Mouse (Mus musculus): ENCODE results near the gene Slc28a1. TPM values are rescaled to one million over a fixed set of nuclear protein-coding genes. Genes with fewer than 3 reads are reported as not detected.
"Not testable (repeated sequence)": the region's sequence is repeated elsewhere in the genome, so short reads cannot be mapped to it uniquely, and the experiment has no call there.

Gene Slc28a1
- polyA plus RNA-seq, 1 experiment from 2014 or later = not detected

DNA sequence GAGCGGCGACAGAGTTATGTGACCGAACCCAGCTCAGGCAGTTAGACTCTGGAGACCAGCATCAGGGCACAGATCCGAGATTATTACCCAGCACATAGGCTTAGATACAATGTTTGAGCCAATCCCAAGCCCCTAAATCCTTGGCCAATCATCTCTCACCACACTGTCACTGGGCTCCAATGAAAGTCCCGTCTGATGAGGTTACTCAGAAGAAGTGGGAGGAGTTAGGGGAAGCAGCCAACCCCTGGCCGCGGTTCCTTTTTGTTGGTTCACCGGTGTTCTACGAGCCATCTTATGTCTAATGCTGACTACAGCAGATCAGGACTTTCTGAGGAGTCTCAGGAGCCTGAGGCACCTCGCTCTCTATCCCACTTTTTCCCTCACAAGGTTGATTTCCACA lies 37.7 kb downstream of the Slc28a1 start:
- no peak for ATAC-seq
- WGBS = 97% methylated on average over 10 of the region's 10 CpGs
- Histone ChIP-seq H3K4me3 (replicated peaks) (no peak overlapping the region), H3K27me3 (no peaks in the 10 kb centered on the region), H3K4me2 (replicated peaks) (no peak overlapping the region), H3K4me1 (replicated peaks) (no peaks in the 10 kb centered on the region), H3K36me3 (no peaks in the 10 kb centered on the region), H3K27ac (no peak overlapping the region), H3K9ac (replicated peaks) (no peak overlapping the region), H3K9me3 (no peaks in the 10 kb centered on the region)

DNA sequence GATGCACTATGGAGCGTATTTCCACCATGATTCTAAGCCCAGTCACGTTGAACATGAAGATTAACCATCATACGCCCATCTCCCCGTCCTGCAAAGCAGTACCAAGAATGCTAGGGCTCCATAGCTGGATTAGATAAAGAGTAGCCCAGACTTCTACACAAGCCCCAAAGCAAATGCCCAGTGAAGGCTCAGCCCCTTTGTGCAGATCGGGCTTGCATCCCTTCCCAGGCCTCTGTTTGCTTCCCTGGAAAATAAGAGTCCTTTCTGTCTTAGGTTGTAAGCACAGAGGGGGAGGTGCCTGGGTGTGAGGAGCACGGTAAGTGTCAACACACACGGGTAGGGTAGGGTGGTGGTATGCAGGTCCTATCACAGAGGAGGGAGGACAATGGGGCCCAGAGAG lies 38.2 kb downstream of the Slc28a1 start:
- Histone ChIP-seq H3K9ac (replicated peaks) (no peak overlapping the region), H3K4me3 (replicated peaks) (no peak overlapping the region), H3K27me3 (no peaks in the 10 kb centered on the region), H3K4me2 (replicated peaks) (no peak overlapping the region), H3K36me3 (no peaks in the 10 kb centered on the region), H3K4me1 (replicated peaks) (no peaks in the 10 kb centered on the region), H3K9me3 (no peaks in the 10 kb centered on the region), H3K27ac (no peak overlapping the region)
- 87% methylated on average over 7 of the region's 7 CpGs for WGBS
- no peak for ATAC-seq

DNA sequence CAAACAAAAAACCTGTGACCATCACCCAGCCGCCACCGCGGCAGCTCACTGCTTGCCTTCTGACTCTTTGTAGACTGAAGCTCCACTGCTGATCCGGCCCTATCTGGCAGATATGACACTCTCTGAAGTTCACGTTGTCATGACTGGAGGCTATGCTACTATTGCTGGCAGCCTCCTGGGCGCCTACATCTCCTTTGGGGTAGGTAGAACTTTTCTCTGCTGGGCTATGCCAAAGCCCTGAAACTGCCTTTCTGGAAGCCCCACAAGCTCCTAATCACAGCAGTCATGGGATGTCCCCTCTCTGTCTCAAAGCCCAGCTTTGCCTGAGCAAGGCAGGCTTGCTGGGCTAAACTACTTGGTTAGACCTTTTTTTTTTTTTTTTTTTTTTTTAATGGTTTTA lies 38.7 kb downstream of the Slc28a1 start:
- Histone ChIP-seq H3K9ac (replicated peaks) (no peak overlapping the region), H3K4me3 (replicated peaks) (no peak overlapping the region), H3K27me3 (no peaks in the 10 kb centered on the region), H3K9me3 (no peaks in the 10 kb centered on the region), H3K27ac (no peak overlapping the region), H3K4me1 (replicated peaks) (no peaks in the 10 kb centered on the region), H3K4me2 (replicated peaks) (no peak overlapping the region), H3K36me3 (no peaks in the 10 kb centered on the region)
- 95% methylated on average over 6 of the region's 6 CpGs for WGBS
- ATAC-seq = no peak

DNA sequence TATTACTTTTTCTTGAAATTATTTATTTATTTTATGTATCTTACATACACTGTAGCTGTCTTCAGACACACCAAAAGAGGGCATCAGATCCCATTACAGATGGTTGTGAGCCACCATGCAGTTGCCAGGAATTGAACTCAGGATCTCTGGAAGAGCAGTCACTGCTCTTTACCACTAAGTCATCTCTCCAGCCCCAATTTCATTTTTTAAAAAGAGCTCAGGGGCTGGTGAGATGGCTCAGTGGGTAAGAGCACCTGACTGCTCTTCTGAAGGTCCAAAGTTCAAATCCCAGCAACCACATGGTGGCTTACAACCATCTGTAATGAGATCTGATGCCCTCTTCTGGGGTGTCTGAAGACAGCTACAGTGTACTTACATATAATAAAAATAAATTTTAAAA lies 39.6 kb downstream of the Slc28a1 start:
- not testable (repeated sequence) for H3K4me1 ChIP-seq (replicated peaks); H3K27ac ChIP-seq; H3K36me3 ChIP-seq; H3K27me3 ChIP-seq; H3K4me3 ChIP-seq (replicated peaks); ATAC-seq; H3K4me2 ChIP-seq (replicated peaks); H3K9ac ChIP-seq (replicated peaks); H3K9me3 ChIP-seq

DNA sequence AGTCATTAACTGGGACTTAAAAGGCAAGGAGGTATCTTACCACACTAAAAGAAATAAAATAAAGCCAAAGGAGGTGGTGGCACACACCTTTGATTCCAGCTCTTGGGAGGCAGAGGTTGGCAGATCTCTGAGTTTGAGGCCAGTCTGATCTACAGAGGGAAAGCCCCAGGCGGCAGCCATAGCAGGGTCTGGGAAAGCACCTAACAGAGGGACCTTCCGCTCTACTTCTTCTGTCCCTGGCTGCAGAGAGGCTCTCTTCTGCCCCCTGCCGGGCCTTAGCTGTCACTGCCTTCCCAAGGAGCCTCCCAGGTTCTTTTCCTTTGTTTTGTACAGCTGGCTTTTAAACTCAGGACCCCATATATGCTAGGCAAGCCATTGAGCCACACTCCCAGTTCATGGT lies 40.4 kb downstream of the Slc28a1 start:
- H3K4me1 ChIP-seq (replicated peaks) = no peaks in the 10 kb centered on the region
- H3K4me2 ChIP-seq (replicated peaks) = no peak overlapping the region
- ATAC-seq = peak; percentile 65; the same call in 1 of the 2 replicates
- WGBS = 3% methylated on average over 3 of the region's 3 CpGs
- H3K4me3 ChIP-seq (replicated peaks) = no peak overlapping the region
- H3K9me3 ChIP-seq = no peaks in the 10 kb centered on the region
- no peak overlapping the region for H3K9ac ChIP-seq (replicated peaks)
- H3K36me3 ChIP-seq = no peaks in the 10 kb centered on the region
- H3K27me3 ChIP-seq = no peaks in the 10 kb centered on the region
- H3K27ac ChIP-seq = no peak overlapping the region

DNA sequence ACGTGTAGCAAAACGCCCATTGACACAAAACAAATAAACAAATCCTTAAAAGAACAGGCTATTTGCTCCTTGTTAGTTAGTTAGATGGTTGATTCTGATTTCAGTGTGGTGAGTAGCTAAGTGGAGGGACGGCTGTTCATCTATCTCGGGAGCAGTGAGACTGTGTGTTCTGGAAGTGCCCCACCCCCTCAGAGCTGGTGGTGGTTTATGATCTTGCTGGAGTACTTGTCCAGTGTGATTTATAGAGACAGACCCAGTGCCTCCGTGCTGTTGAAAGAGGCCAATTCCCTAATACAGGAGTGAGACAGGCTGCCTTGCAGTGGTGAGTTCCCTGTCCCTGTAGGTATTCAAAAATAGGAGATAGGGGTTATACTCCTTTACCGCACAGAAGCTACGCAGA lies 44.3 kb downstream of the Slc28a1 start:
- Histone ChIP-seq H3K4me2 (replicated peaks) (no peak overlapping the region), H3K27me3 (no peaks in the 10 kb centered on the region), H3K9ac (replicated peaks) (no peak overlapping the region), H3K4me3 (replicated peaks) (no peak overlapping the region), H3K9me3 (no peaks in the 10 kb centered on the region), H3K36me3 (no peaks in the 10 kb centered on the region), H3K27ac (no peak overlapping the region), H3K4me1 (replicated peaks) (no peaks in the 10 kb centered on the region)
- no peak for ATAC-seq
- WGBS = 79% methylated on average over 7 of the region's 7 CpGs

DNA sequence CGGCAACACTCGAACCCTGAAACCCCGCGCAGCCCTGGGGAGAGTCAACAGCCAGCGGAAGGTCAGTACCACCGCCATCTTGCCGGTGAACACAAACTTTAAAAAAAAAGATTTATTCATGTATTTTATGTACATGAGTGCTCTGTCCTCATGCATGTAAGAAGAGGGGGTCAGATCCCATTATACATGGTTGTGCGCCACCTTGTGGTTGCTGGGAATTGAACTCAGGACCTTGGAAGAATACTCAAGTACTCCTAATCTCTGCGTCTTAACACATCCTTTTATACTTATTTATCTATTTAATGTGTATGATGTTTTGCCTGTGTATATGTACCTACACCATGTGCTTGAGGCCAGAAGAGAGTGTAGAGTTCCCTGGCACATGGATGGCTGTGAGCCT lies 47.1 kb downstream of the Slc28a1 start:
- no peak overlapping the region for H3K4me3 ChIP-seq (replicated peaks)
- no peaks in the 10 kb centered on the region for H3K4me1 ChIP-seq (replicated peaks)
- no peak overlapping the region for H3K27ac ChIP-seq
- no peaks in the 10 kb centered on the region for H3K27me3 ChIP-seq
- H3K9me3 ChIP-seq = no peaks in the 10 kb centered on the region
- no peaks in the 10 kb centered on the region for H3K36me3 ChIP-seq
- H3K4me2 ChIP-seq (replicated peaks) = no peak overlapping the region
- WGBS = 71% methylated on average over 9 of the region's 9 CpGs
- peak; percentile 14; the same call in 1 of the 2 replicates for ATAC-seq
- no peak overlapping the region for H3K9ac ChIP-seq (replicated peaks)

DNA sequence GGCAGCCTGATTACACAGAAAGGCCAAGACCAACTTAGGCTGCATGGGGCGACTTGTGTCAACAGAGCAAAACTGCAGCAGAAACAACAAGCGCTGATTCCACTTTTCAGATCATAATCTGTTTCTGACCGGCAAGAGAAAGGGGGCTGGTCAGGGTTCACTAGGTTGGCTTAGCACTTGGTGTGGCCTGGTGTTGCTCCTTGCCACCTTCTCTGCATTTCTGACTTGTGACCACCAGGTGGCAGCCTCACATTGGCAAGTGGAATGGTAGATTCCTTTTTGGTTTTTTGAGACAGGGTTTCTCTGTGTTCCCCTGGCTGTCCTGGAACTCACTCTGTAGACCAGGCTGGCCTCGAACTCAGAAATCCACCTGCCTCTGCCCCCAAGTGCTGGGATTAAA lies 47.7 kb downstream of the Slc28a1 start:
- no peak overlapping the region for H3K4me2 ChIP-seq (replicated peaks)
- no peak overlapping the region for H3K9ac ChIP-seq (replicated peaks)
- no peaks in the 10 kb centered on the region for H3K27me3 ChIP-seq
- H3K9me3 ChIP-seq = no peaks in the 10 kb centered on the region
- no peaks in the 10 kb centered on the region for H3K36me3 ChIP-seq
- H3K27ac ChIP-seq = no peak overlapping the region
- 34% methylated on average over 4 of the region's 4 CpGs for WGBS
- H3K4me1 ChIP-seq (replicated peaks) = no peaks in the 10 kb centered on the region
- H3K4me3 ChIP-seq (replicated peaks) = no peak overlapping the region
- ATAC-seq = peak; percentile 40; the same call in 1 of the 2 replicates

DNA sequence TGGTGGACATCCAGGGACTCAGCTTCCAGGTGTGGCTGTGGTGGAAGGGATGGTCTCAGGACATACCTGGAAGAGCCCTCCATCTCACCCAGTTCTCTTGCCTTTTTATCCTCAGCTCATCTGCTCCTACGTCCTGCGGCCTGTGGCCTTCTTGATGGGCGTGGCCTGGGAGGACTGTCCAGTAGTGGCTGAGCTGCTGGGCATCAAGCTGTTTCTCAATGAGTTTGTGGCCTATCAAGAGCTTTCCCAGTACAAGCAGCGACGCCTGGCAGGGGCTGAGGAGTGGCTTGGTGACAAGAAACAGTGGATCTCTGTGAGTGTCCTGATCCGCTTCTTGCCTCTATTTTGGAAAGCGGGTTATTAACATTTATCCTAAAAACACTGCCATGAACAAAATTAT lies 49.8 kb downstream of the Slc28a1 start:
- 70% methylated on average over 7 of the region's 7 CpGs for WGBS
- no peaks in the 10 kb centered on the region for H3K36me3 ChIP-seq

DNA sequence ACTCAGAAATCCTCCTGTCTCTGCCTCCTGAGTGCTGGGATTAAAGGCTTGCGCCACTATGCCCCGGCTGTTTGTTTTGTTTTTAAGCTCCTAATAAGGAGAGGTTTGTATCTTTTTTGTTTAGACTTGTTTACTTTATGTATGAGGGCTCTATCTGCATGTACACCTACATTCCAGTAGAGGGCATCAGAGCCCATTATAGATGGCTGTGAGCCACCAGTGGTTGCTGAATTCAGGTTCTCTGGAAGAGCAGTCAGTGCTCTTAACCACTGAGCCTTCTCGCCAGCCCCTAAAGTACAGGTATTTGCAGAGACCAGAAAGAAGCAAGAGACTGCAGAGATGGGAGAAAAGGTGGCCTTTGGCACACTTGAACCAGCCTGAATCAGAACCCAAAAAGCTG lies 52.5 kb downstream of the Slc28a1 start:
- H3K4me1 ChIP-seq (replicated peaks) = no peaks in the 10 kb centered on the region
- no peak overlapping the region for H3K4me2 ChIP-seq (replicated peaks)
- H3K9ac ChIP-seq (replicated peaks) = no peak overlapping the region
- H3K4me3 ChIP-seq (replicated peaks) = no peak overlapping the region
- H3K36me3 ChIP-seq = no peaks in the 10 kb centered on the region
- no peaks in the 10 kb centered on the region for H3K9me3 ChIP-seq
- 41% methylated on average over 3 of the region's 3 CpGs for WGBS
- no peaks in the 10 kb centered on the region for H3K27me3 ChIP-seq
- no peak overlapping the region for H3K27ac ChIP-seq
- ATAC-seq = 0 out of 2 replicates have a peak, but pooled peaks have one; percentile 27

More for the DNA sequence above, 49.8 kb downstream of the Slc28a1 start:
- Histone ChIP-seq H3K27me3 (no peaks in the 10 kb centered on the region), H3K9me3 (no peaks in the 10 kb centered on the region), H3K27ac (no peak overlapping the region), H3K4me2 (replicated peaks) (no peak overlapping the region), H3K4me3 (replicated peaks) (no peak overlapping the region), H3K4me1 (replicated peaks) (no peaks in the 10 kb centered on the region), H3K9ac (replicated peaks) (no peak overlapping the region)
- no peak for ATAC-seq

DNA sequence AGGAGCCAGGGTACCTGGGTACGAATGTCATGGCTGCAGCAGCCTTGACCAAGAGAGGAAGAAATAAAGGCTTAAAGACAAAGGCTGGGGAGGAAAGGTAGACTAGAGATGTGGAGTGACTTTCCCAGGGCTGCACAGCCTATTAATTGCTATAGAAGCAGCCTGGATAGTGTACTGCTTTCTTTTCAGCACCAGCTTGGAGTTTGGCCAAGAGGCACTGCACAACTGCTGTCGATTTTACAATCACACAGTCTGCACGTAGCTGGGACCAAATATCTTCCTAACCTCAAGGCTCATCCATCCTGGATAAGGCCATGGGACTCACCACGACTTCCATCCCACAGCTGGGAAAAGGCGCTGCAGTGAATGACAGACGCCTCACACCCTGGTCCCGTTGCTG lies 54.8 kb downstream of the Slc28a1 start:
- H3K4me2 ChIP-seq (replicated peaks) = no peak overlapping the region
- WGBS = 87% methylated on average over 7 of the region's 7 CpGs

DNA sequence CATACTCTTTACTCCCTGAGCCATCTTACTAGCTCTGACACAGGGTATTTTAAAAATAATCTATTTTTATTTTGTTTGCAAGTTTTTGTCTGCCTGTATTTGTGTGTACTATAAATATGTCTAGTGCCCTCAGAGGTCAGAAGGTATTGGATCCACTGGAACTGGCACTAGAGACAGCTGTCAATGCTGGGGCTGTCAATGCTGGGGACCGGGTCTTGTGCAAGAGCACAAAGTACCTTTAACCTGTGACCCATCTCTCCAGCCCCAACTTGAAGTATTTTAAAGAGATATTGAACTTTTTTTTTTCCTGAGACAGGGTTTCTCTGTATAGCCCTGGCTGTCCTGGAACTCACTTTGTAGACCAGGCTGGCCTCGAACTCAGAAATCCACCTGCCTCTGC lies 59.3 kb downstream of the Slc28a1 start:
- no peaks in the 10 kb centered on the region for H3K36me3 ChIP-seq
- no peak overlapping the region for H3K4me3 ChIP-seq (replicated peaks)
- WGBS = 99% methylated on average over 2 of the region's 2 CpGs
- no peak overlapping the region for H3K4me2 ChIP-seq (replicated peaks)
- peaks cover 4% of the 10 kb centered on the region for H3K9me3 ChIP-seq
- H3K27me3 ChIP-seq = no peaks in the 10 kb centered on the region
- no peak overlapping the region for H3K9ac ChIP-seq (replicated peaks)
- no peak overlapping the region for H3K27ac ChIP-seq
- H3K4me1 ChIP-seq (replicated peaks) = no peaks in the 10 kb centered on the region
- no peak for ATAC-seq

More for the DNA sequence above, 54.8 kb downstream of the Slc28a1 start:
- H3K4me3 ChIP-seq (replicated peaks) = no peak overlapping the region
- no peak overlapping the region for H3K9ac ChIP-seq (replicated peaks)
- H3K36me3 ChIP-seq = no peaks in the 10 kb centered on the region
- ATAC-seq = no peak
- no peaks in the 10 kb centered on the region for H3K4me1 ChIP-seq (replicated peaks)
- H3K27me3 ChIP-seq = no peaks in the 10 kb centered on the region
- no peak overlapping the region for H3K27ac ChIP-seq
- peaks cover 4% of the 10 kb centered on the region for H3K9me3 ChIP-seq

DNA sequence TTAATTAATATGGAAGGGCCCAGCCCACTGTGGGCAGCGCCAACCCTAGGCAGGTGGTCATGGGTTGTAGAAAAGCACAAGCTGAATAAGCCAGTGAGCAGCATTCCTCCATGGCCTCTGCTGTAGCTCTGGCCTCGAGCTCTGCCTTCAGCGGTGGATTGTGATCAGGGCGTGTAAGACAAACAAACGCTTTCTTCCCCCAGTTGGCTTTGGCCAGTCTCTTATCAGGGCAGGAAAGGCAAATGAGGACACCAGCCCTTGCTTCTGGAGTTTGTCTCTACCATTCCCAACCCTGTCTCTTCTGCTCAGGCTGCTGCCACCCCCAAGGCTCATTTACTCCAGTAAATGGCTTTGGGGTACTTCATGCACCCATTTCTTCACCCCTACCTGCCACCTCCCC lies 60.1 kb downstream of the Slc28a1 start:
- H3K27me3 ChIP-seq = no peaks in the 10 kb centered on the region
- no peak overlapping the region for H3K4me3 ChIP-seq (replicated peaks)
- H3K4me2 ChIP-seq (replicated peaks) = no peak overlapping the region
- no peaks in the 10 kb centered on the region for H3K4me1 ChIP-seq (replicated peaks)
- H3K9me3 ChIP-seq = peaks cover 4% of the 10 kb centered on the region
- 86% methylated on average over 5 of the region's 5 CpGs for whole genome bisulfite sequencing
- H3K36me3 ChIP-seq = no peaks in the 10 kb centered on the region
- H3K27ac ChIP-seq = no peak overlapping the region
- H3K9ac ChIP-seq (replicated peaks) = no peak overlapping the region
- no peak for ATAC-seq

Measured in midbrain, embryonic 13.5 days (tissue).